Mouse (Mus musculus) MEL (cell line): ENCODE results near the gene Tsr1. TPM values are rescaled to one million over a fixed set of nuclear protein-coding genes. Genes with fewer than 3 reads are reported as not detected.

ENCODE experiments used
- DNase-seq: peaks from one replicate; pipeline ENCODE4 v3.0.0; 2011; ENCODE audit warnings: low read depth, low spot score
- H3K27ac ChIP-seq: 2 replicates; pipeline ENCODE4 v1.5.1; 2012; ENCODE audit warnings: low read depth, mild to moderate bottlenecking, control low read depth, low read length, moderate library complexity; ENCODE audit not compliant: control insufficient read depth
- H3K27me3 ChIP-seq, 2 experiments: fragments of 150-350 bp in 1 of 2; sonication (generic) in 1 of 2; 2 replicates each; pipeline ENCODE4 v1.6.1; 2012; ENCODE audit warnings: low read length in 2 of 2, mild to moderate bottlenecking in 2 of 2, improper control_type of control experiment in 1 of 2, moderate library complexity in 1 of 2; ENCODE audit not compliant: insufficient read depth in 2 of 2, control insufficient read depth in 1 of 2
- H3K36me3 ChIP-seq, 2 experiments: 2 replicates each; pipeline ENCODE4 v1.6.1; 2012 to 2014; ENCODE audit warnings: low read length in 2 of 2, improper control_type of control experiment in 1 of 2, inconsistent platforms in 1 of 2, mild to moderate bottlenecking in 1 of 2; ENCODE audit not compliant: insufficient read depth in 2 of 2, control insufficient read depth in 1 of 2
- H3K4me1 ChIP-seq, 2 experiments: fragments of 150-350 bp in 1 of 2; sonication (generic) in 1 of 2; 2 replicates each; pipeline ENCODE4 v1.6.1; 2012; ENCODE audit warnings: low read length in 2 of 2, improper control_type of control experiment in 1 of 2, mild to moderate bottlenecking in 1 of 2; ENCODE audit not compliant: insufficient read depth in 2 of 2, control insufficient read depth in 1 of 2
- H3K4me3 ChIP-seq, 2 experiments: fragments of 150-350 bp in 1 of 2; sonication (generic) in 1 of 2; 2 replicates each; pipeline ENCODE4 v1.5.1; 2012; ENCODE audit warnings: low read depth in 2 of 2, low read length in 2 of 2, mild to moderate bottlenecking in 2 of 2, moderate library complexity in 2 of 2, control low read depth in 1 of 2, improper control_type of control experiment in 1 of 2; ENCODE audit not compliant: control insufficient read depth in 1 of 2, insufficient read depth in 1 of 2
- H3K79me2 ChIP-seq: 2 replicates; pipeline ENCODE4 v1.6.1; 2012; ENCODE audit warnings: mild to moderate bottlenecking, low read length, moderate library complexity; ENCODE audit not compliant: control insufficient read depth, poor library complexity, insufficient read depth
- H3K9ac ChIP-seq: 2 replicates; pipeline ENCODE4 v1.6.1; 2012; ENCODE audit warnings: low read depth, mild to moderate bottlenecking, control low read depth, low read length, moderate library complexity; ENCODE audit not compliant: control insufficient read depth, poor library complexity, severe bottlenecking
- H3K9me3 ChIP-seq: fragments of 150-350 bp; sonication (generic); replicated peaks from 2 replicates; pipeline ENCODE4 v1.6.1; 2012; ENCODE audit warnings: mild to moderate bottlenecking, low read length, improper control_type of control experiment, moderate library complexity; ENCODE audit not compliant: insufficient read depth
- CHD2 ChIP-seq: IDR thresholded peaks from 2 replicates; pipeline ENCODE4 v1.6.1; 2011; ENCODE audit warnings: low read length, improper control_type of control experiment
- CTCF ChIP-seq, 3 experiments: IDR thresholded peaks in 2 of 3; conservative IDR thresholded peaks in 1 of 3; 2 replicates each; pipeline ENCODE4 v1.5.1; 2011 to 2012; ENCODE audit warnings: low read length in 3 of 3, low read depth in 2 of 3, mild to moderate bottlenecking in 2 of 3, improper control_type of control experiment in 1 of 3, inconsistent platforms in 1 of 3, mixed read lengths in 1 of 3, moderate library complexity in 1 of 3; ENCODE audit not compliant: control insufficient read depth in 1 of 3, insufficient read depth in 1 of 3, poor library complexity in 1 of 3, severe bottlenecking in 1 of 3
- ELF1 ChIP-seq: IDR thresholded peaks from 2 replicates; pipeline ENCODE4 v1.6.1; 2014; ENCODE audit warnings: low read depth, mild to moderate bottlenecking, inconsistent platforms, low read length, improper control_type of control experiment, moderate library complexity
- EP300 ChIP-seq, 2 experiments: IDR thresholded peaks; 2 replicates each; pipeline ENCODE4 v1.6.1; 2011; ENCODE audit warnings: improper control_type of control experiment in 2 of 2, low read length in 2 of 2, low read depth in 1 of 2, mild to moderate bottlenecking in 1 of 2
- JUND ChIP-seq: IDR thresholded peaks from 2 replicates; pipeline ENCODE4 v1.6.1; 2011; ENCODE audit warnings: low read depth, mild to moderate bottlenecking, improper control_type of control experiment, low read length
- MAX ChIP-seq: IDR thresholded peaks from 2 replicates; pipeline ENCODE4 v1.6.1; 2011; ENCODE audit warnings: low read length, improper control_type of control experiment
- MAZ ChIP-seq: IDR thresholded peaks from 2 replicates; pipeline ENCODE4 v1.6.1; 2012; ENCODE audit warnings: low read depth, mild to moderate bottlenecking, inconsistent platforms, low read length, improper control_type of control experiment
- MEF2A ChIP-seq: IDR thresholded peaks from 2 replicates; pipeline ENCODE4 v1.6.1; 2014; ENCODE audit warnings: low read depth, mild to moderate bottlenecking, inconsistent platforms, low read length, improper control_type of control experiment; ENCODE audit not compliant: poor library complexity, insufficient replicate concordance, severe bottlenecking; ENCODE audit errors: extremely low read depth
- MYB ChIP-seq: IDR thresholded peaks from 2 replicates; pipeline ENCODE4 v1.6.1; 2011; ENCODE audit warnings: mild to moderate bottlenecking, low read depth, low read length, improper control_type of control experiment
- MYC ChIP-seq: IDR thresholded peaks from 2 replicates; pipeline ENCODE4 v1.6.1; 2011; ENCODE audit warnings: low read depth, mild to moderate bottlenecking, low read length, improper control_type of control experiment, moderate library complexity
- NELFE ChIP-seq: IDR thresholded peaks from 2 replicates; pipeline ENCODE4 v1.6.1; 2011; ENCODE audit warnings: low read depth, low read length, improper control_type of control experiment
- NRF1 ChIP-seq: IDR thresholded peaks from 2 replicates; pipeline ENCODE4 v1.6.1; 2014; ENCODE audit warnings: low read depth, mild to moderate bottlenecking, inconsistent platforms, low read length, improper control_type of control experiment, moderate library complexity; ENCODE audit not compliant: poor library complexity, insufficient read depth, severe bottlenecking
- POLR2A ChIP-seq, 2 experiments: IDR thresholded peaks; 2 replicates each; pipeline ENCODE4 v1.6.1; 2011 to 2012; ENCODE audit warnings: low read length in 2 of 2, mild to moderate bottlenecking in 2 of 2, control low read depth in 1 of 2, improper control_type of control experiment in 1 of 2, low read depth in 1 of 2, moderate library complexity in 1 of 2; ENCODE audit not compliant: control insufficient read depth in 1 of 2, insufficient read depth in 1 of 2, poor library complexity in 1 of 2
- POLR2AphosphoS2 ChIP-seq: IDR thresholded peaks from 2 replicates; pipeline ENCODE4 v1.6.1; 2011; ENCODE audit warnings: low read length, improper control_type of control experiment
- POLR2AphosphoS5 ChIP-seq: IDR thresholded peaks from 2 replicates; pipeline ENCODE4 v1.6.1; 2012; ENCODE audit warnings: low read depth, borderline replicate concordance, mild to moderate bottlenecking, inconsistent platforms, low read length, moderate library complexity, mixed read lengths
- RCOR1 ChIP-seq: IDR thresholded peaks from 2 replicates; pipeline ENCODE4 v1.6.1; 2012; ENCODE audit warnings: low read depth, mild to moderate bottlenecking, inconsistent platforms, low read length, improper control_type of control experiment
- SIN3A ChIP-seq: IDR thresholded peaks from 2 replicates; pipeline ENCODE4 v1.6.1; 2012; ENCODE audit warnings: low read length, improper control_type of control experiment, inconsistent platforms
- UBTF ChIP-seq: IDR thresholded peaks from 2 replicates; pipeline ENCODE4 v1.6.1; 2012; ENCODE audit warnings: low read depth, mild to moderate bottlenecking, inconsistent platforms, low read length, improper control_type of control experiment, moderate library complexity, borderline replicate concordance; ENCODE audit not compliant: insufficient read depth
- USF1 ChIP-seq: IDR thresholded peaks from 2 replicates; pipeline ENCODE4 v1.6.1; 2014; ENCODE audit warnings: low read depth, mild to moderate bottlenecking, inconsistent platforms, low read length, improper control_type of control experiment, moderate library complexity
- USF2 ChIP-seq, 2 experiments: IDR thresholded peaks; 2 replicates each; pipeline ENCODE4 v1.6.1; 2011 to 2012; ENCODE audit warnings: improper control_type of control experiment in 2 of 2, low read length in 2 of 2, borderline replicate concordance in 1 of 2, inconsistent platforms in 1 of 2, low read depth in 1 of 2, mild to moderate bottlenecking in 1 of 2; ENCODE audit not compliant: insufficient read depth in 1 of 2
- ZC3H11A ChIP-seq: IDR thresholded peaks from 2 replicates; pipeline ENCODE4 v1.6.1; 2012; ENCODE audit warnings: low read depth, mild to moderate bottlenecking, inconsistent platforms, low read length, improper control_type of control experiment
- ZKSCAN1 ChIP-seq: IDR thresholded peaks from 2 replicates; pipeline ENCODE4 v1.6.1; 2012; ENCODE audit warnings: low read depth, mild to moderate bottlenecking, inconsistent platforms, low read length, improper control_type of control experiment, moderate library complexity
- polyA plus RNA-seq, 2 experiments: library from polyadenylated mRNA; stranded (reverse) in 1 of 2; unstranded in 1 of 2; fragments of >175 nt in 1 of 2; fragments of >200 nt in 1 of 2; gene quantifications; 2 replicates each; pipeline versions ENCODE4 v1.2.1 to v1.2.4; 2012; ENCODE audit warnings: low replicate concordance in 2 of 2, low read depth in 1 of 2; ENCODE audit not compliant: insufficient read length in 2 of 2, insufficient read depth in 1 of 2, missing spikeins in 1 of 2
- total RNA-seq: library from RNA; depleted of rRNA; stranded (reverse); fragments of 300-350 nt; gene quantifications from 2 replicates; pipeline ENCODE4 v1.2.3, GENCODE M21; 2012

Gene Tsr1
- total and polyA plus RNA-seq, 3 experiments = 123 to 178 (median 129) TPM

- Histone ChIP-seq H3K4me3 (no peak overlapping the region), H3K79me2 (no peaks in the 10 kb centered on the region), H3K9me3 (no peaks in the 10 kb centered on the region), H3K9ac (no peak overlapping the region), H3K27me3 (no peaks in the 10 kb centered on the region), H3K36me3 (no peaks in the 10 kb centered on the region; a peak in 1 of 4 replicates), H3K27ac (no peak overlapping the region), H3K4me1 (no peaks in the 10 kb centered on the region)
- no peak for TF ChIP-seq POLR2AphosphoS2
- no peak for TF ChIP-seq NRF1
- no peak for TF ChIP-seq ZKSCAN1
- TF ChIP-seq ELF1 = no peak
- TF ChIP-seq RCOR1 = no peak
- no peak for TF ChIP-seq JUND
- TF ChIP-seq MEF2A = no peak
- TF ChIP-seq USF1 = no peak
- TF ChIP-seq CHD2 = no peak
- TF ChIP-seq NELFE = no peak
- no peak for TF ChIP-seq ZC3H11A
- no peak for TF ChIP-seq SIN3A
- no peak for TF ChIP-seq CTCF (IDR thresholded peaks at IDR 0.05 in 2 of 3, conservative IDR thresholded peaks at IDR 0.05 in 1 of 3; ENCODE audit: control insufficient read depth in 1 of 3, insufficient read depth in 1 of 3, low read depth in 2 of 3, low read length in 3 of 3, poor library complexity in 1 of 3, severe bottlenecking in 1 of 3)
- TF ChIP-seq MAX = no peak
- no peak for TF ChIP-seq USF2 (IDR thresholded peaks at IDR 0.05; ENCODE audit: borderline replicate concordance in 1 of 2, insufficient read depth in 1 of 2, low read depth in 1 of 2, low read length in 2 of 2)
- TF ChIP-seq EP300 (IDR thresholded peaks at IDR 0.05; ENCODE audit: low read depth in 1 of 2, low read length in 2 of 2) = no peak
- no peak for DNase-seq
These were observed 35.7 kb upstream of the Tsr1 start for GRCm38 (mm10) chr11:74862129-74862528.

- Histone ChIP-seq H3K79me2 (no peaks in the 10 kb centered on the region), H3K9me3 (no peaks in the 10 kb centered on the region), H3K4me3 (no peak overlapping the region), H3K27ac (no peak overlapping the region), H3K4me1 (no peaks in the 10 kb centered on the region), H3K36me3 (no peaks in the 10 kb centered on the region; a peak in 1 of 4 replicates), H3K9ac (no peak overlapping the region), H3K27me3 (no peaks in the 10 kb centered on the region)
- no peak for TF ChIP-seq NRF1
- no peak for TF ChIP-seq USF1
- no peak for TF ChIP-seq POLR2A (IDR thresholded peaks at IDR 0.05; ENCODE audit: control insufficient read depth in 1 of 2, insufficient read depth in 1 of 2, low read depth in 1 of 2, low read length in 2 of 2, poor library complexity in 1 of 2)
- no peak for TF ChIP-seq MYB
- no peak for TF ChIP-seq MAZ
- no peak for TF ChIP-seq MYC
- TF ChIP-seq RCOR1 = no peak
- no peak for TF ChIP-seq UBTF
- TF ChIP-seq EP300 (IDR thresholded peaks at IDR 0.05; ENCODE audit: low read depth in 1 of 2, low read length in 2 of 2) = no peak
- TF ChIP-seq JUND = no peak
- TF ChIP-seq CHD2 = no peak
- no peak for TF ChIP-seq MEF2A
- TF ChIP-seq POLR2AphosphoS5 = no peak
- no peak for DNase-seq
These were observed 34.4 kb upstream of the Tsr1 start for GRCm38 (mm10) chr11:74863471-74863870.
